Mouse (Mus musculus): Measurements from ENCODE around the gene Fndc3b. TPM values are rescaled to one million over a fixed set of nuclear protein-coding genes. Genes with fewer than 3 reads are reported as not detected.

The Fndc3b gene
- 0.96 and 2.8 TPM in 2 replicates for total RNA-seq (2014; fragmentation: Nextera tagmentation)
- 0.28 and 1.3 TPM in 2 replicates for total RNA-seq (2017)

DNA sequence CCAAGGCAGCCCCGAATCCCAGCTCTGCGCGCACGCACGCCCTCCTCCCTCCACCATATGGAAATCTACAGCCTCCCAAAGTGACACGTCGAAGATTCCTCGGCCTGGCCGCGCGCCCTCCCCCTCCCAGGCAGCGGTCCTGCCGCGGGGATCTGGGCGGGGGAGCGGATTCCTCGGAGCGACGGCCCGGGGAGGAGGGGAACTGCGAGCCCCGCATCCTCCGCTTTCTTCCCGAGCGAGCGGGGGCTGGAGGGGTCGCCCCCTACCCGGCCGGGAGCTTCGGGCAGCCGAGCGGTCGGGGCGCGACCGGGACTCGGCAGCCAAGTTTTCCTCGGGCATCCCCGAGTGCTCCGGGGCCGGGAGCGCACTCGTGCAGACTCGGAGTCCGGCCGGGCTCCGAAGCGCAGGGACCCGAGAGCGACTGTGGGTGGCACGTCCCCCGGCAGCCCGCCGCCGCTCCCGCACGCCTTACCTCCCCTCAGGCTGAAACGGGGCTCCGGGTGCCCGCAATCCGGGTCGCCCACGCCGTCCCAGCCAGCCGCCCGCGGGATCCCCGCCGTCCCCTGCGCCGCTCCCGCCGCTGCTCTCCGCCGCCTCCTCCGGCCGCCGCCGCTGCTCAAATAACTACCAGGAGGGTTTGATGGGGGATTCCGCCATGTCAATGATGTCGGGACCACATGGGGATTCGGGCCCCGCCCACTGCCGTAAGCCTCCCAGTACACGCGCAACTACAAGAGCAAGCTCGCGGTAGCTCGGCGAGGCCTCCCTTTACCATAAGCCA lies at the start of gene Fndc3b:
Gene Fndc3b (minus strand): TSS at position 660 of the 781 bp plus-strand sequence.
- ATAC-seq (replicated peaks; ENCODE audit: low FRiP score, low TSS enrichment, poor library complexity, severe bottlenecking): peak; percentile 99

DNA sequence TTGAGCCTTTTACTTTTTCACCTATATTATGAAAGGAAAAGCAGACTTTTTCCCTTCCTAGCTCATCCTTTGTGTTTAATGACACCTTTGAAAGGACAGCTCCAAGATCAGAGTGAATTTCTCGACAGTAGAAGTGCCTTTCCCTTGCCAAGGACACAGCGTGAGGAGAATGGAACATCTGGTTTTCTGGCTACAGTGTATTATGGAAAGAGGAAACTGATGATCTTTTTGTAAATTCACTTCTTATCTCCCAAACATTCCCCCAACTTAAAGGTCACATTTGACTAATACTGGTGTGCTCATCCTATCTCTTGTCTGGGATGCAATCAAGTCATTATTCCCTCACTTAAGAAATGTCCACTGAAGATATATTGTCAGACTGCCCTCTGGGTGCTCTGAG lies 49.2 kb upstream of the Fndc3b start:
- no peak for ATAC-seq (replicated peaks; ENCODE audit: low FRiP score, low TSS enrichment, poor library complexity, severe bottlenecking)

DNA sequence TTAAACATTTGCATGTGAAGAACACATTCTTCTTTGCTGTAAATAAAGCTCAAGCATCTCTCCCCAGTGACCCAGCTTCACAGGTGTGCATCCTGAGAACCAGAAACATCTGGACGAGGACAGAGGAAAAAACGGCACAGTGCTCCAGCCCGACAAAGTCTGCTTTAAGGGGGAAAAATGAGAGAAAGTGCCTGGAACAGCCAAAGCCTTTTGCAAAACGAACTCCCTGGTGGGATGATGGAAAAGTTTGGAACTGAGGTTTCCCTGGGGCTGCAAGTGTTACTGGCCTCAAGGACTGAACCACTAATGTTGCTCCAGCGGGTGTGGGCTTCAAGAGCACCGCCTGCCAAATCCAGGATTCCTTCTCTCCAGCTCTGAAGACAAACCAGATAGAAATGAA lies 47.9 kb upstream of the Fndc3b start:
- ATAC-seq (replicated peaks; ENCODE audit: low FRiP score, low TSS enrichment, poor library complexity, severe bottlenecking): no peak

DNA sequence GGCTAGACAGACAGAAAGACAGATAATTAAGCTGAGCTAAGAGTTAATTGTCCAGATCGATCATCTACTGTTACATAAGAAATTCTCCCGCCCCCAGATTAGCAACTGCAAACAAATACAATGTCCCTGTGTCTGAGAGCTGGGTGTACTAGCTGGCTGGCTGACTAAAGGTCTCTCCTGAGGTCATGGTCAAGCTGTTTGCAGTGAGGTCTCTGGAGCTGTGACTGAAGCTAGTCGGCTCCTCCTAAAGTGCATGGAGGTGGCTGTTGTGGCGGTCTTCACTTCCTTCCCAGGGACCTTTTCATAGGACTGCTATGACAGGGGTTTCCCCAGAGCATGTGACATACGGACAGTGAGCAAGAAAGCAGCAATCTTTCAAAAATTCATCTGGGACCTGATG lies 40.5 kb upstream of the Fndc3b start:
- no peak for ATAC-seq (replicated peaks; ENCODE audit: low FRiP score, low TSS enrichment, poor library complexity, severe bottlenecking)

DNA sequence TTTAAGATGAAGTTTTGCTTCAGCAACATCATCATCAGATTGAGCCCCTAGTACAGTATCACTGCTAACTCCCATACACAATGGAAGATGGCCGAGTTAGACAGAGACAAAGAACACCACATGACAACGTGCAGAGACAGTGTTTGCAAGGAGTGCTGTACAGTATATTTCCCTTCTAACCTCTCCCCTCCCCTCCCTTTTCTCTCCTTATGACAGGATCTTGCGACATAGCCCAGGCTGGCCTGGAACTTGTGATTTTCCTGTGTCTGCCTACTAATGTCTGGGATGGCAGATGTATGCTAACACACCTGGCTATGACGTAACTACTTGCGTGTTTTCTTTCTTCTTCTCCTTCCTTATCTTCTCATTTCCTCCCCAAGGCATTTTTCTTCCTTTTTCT lies 40.0 kb upstream of the Fndc3b start:
- no peak for ATAC-seq (replicated peaks; ENCODE audit: low FRiP score, low TSS enrichment, poor library complexity, severe bottlenecking)

DNA sequence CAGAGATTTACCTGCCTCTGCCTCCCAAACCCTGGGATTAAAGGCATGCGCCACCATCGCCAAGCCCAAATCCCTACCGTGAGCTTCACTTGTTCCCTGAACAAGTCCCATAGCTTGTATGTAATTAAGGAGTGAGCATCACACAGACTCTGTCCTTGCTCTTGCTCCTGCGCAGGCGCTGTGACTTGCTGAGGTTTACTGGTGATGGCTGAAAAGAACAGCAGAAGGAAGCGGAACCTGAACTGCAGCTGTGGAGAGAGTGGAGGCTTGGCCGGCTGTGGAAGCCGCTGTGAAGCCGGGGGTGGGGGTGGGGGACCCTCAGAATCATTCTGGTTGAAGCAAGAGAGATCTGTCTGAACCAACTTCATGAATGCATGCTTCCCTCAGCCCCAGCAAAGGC lies 34.5 kb upstream of the Fndc3b start:
- ATAC-seq (replicated peaks; ENCODE audit: low FRiP score, low TSS enrichment, poor library complexity, severe bottlenecking): no peak

DNA sequence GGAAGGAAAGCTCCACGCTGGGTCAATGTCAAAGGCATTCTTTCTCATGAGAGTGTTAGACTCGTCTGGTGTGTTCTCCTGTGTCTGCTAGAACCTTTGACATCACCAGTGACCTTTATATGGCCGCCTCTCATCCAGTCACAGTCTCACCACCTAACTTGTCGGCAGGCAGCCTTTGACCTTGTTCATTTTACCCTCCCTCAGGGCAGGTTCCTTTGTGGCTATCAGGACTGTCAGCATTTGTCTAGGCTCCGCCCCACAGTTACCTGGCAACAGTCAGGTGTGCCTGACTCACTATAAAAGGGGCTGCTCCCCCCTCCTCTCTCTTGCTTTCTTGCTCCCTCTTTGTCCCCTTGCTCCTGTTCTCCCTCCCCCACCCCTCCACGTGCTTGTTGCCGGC lies 33.6 kb upstream of the Fndc3b start:
- ATAC-seq (replicated peaks; ENCODE audit: low FRiP score, low TSS enrichment, poor library complexity, severe bottlenecking): no peak

DNA sequence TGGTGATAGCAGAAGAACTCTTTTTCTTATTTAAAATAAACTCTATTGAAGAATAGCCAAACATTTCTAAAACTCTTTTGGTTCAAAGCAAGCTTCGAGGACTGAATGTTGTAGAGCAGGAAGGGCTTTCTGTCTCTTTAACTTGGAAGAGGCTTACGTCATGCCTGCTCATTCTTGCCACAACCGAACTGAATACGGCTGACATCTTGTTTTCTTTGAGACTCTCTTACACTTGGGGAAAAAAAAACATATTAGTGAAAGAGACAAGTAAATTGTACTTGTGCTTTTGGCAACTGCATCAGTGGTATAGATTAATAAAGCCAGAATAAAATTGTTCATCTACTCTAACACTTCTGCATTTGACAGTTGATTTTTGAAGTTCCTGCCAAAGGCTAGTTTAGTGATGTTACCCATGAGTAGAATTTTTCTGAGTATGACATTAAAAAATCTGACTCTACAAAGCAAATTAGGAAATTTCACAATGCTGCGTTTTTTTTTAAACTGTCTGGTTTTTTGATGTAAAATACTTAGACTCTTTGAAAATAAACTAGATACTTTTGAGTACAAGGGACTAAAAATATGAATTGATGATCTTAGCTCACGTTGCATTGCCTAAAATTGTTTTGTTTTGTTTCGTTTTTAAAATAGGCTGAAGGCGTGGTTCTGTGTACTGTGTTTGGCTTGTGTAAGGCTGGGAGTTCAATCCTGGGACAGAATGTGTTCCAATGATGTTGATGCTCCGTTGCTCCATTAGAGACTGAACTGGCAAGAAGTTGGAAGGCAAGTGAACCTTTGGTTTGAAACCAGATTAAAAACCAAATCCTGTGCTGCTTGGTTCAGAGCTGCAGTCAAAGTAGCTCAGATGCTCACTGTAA lies 32.4 kb upstream of the Fndc3b start:
- ATAC-seq (replicated peaks; ENCODE audit: low FRiP score, low TSS enrichment, poor library complexity, severe bottlenecking): no peak

DNA sequence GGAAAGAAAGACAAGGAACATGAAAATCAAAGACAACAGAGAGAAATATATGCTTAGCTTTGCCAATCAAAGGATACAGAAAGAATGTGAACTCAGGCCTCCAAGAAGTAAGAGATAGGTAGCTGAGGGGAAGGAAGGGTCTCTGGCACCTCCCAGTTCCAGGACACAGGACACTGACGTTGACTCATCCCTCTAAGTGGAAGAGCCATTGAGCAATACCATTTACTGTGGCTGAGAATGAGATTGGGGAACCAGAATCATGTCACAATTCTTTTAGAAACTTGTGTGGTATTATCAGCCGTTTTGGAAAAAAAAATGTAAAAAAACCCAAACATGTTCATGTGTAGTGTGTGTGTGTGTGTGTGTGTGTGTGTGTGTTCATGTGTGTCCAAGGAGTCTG lies 31.0 kb upstream of the Fndc3b start:
- ATAC-seq (replicated peaks; ENCODE audit: low FRiP score, low TSS enrichment, poor library complexity, severe bottlenecking): no peak

DNA sequence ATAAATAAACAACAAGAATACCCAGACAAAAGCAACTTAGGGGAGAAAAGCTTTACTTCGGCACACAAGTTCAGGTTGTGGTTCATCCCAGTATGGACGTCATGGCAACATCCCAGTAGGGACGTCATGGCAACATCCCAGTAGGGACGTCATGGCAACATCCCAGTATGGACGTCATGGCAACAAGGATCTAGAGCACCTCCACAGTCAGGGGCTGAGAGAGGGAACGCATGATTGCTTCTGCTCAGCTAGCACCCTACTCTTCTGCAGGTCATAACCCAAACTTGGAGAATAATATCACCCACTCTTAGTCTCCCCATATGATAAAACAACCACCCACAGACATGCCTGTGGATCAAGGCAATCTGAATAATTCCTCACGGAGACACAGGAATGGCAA lies 29.0 kb upstream of the Fndc3b start:
- ATAC-seq (replicated peaks; ENCODE audit: low FRiP score, low TSS enrichment, poor library complexity, severe bottlenecking): no peak

DNA sequence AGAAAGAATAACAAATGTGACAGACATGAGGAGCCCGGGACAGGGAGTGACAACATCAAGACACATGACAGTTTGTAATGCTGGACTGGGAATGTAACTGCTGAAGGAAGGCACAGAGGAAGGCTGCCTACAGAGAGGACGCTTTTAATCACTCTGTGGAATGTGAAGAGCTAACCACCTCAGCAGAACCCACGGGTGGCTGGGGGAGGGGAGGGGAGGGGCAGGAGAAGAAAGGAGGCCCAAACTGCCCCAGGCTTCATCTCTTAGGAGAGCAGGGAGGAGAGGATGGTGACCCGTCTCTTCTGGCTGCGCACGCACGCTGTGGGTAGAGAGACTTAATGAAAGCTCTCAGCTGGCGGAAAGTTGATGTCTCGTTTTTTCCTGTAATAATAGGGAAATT lies 25.1 kb upstream of the Fndc3b start:
- no peak for ATAC-seq (replicated peaks; ENCODE audit: low FRiP score, low TSS enrichment, poor library complexity, severe bottlenecking)

DNA sequence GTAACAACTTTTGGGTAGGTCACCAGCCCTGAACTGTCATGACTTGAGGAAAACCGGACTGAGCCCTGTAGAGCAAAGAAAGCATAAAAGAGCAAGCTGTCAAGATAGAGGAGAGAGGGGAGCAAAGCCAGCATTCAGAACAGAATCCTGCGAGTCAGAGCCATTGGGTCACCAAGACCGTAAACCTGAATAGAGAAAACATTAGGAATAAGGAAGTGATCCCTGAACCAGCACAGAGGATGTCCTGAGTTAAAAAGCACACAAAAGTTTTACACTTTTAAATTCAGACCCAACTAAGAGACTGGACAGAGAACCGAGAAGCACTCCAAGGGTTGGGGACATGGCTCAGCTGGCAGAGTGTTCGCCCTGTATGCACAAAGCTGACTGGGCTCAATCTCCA lies 24.0 kb upstream of the Fndc3b start:
- ATAC-seq (replicated peaks; ENCODE audit: low FRiP score, low TSS enrichment, poor library complexity, severe bottlenecking): no peak

DNA sequence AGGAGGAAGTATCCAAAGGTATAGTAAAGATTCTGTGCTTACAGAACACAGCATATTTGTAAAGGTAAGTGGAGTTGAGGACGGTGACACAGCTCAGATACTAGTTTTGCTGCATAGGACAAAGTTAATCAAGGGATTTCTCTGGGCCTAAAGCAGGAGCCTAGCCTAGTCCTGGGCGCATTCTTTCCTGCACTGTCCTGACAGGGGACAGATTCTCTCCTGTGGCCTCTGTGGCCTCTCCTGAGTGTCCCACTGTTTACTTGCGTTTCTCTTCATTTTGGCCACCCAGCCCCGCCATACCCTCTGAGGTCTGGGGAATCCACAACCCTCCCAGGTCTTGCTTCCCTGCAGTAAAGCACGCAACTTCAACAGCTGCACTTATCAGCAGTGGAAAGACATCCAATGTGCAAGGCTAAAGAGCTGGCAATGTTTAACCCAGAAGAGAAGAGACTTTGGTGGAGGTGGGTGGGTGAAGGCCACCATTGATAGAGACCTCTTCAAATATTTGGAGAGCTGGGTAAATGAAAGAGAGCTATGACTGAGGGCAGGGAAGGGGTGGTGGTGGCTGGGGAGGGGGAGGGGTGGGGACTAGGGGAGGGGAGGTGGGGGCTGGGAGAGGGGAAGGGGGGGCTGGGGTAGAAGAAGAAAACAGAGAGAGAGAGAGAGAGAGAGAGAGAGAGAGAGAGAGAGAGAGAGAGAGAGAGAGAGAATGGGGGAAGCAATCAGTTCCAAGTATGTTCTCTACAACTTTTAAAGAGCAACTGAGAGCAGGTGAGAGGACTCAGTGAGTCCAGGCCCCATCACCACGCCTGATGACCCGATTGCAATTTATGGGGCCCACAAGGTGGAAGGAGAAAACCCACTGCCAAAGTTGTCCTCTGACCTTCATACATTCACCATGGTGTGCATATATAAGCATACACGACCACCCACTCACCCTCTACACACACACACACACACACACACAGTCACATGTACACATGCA lies 18.0 kb upstream of the Fndc3b start:
- no peak for ATAC-seq (replicated peaks; ENCODE audit: low FRiP score, low TSS enrichment, poor library complexity, severe bottlenecking)

DNA sequence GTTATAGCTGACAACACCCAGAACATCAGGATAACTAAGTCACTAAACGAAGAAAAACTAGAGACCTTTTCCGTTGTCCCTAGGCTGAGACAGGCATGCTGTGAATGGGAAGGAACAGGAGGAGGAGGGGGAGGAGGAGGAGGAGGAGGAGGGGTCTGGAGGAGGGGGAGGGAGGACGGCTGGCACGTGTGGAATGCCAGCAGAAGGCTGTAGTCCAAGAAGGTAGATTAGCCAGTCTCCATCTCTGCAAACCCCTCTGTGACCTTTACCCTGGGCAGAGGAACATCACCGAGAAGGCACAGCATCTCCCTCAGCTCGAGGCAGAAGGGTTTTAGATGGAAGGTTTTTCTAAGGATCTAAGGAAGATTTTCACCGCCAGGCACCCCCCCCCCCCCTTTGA lies 17.1 kb upstream of the Fndc3b start:
- no peak for ATAC-seq (replicated peaks; ENCODE audit: low FRiP score, low TSS enrichment, poor library complexity, severe bottlenecking)

DNA sequence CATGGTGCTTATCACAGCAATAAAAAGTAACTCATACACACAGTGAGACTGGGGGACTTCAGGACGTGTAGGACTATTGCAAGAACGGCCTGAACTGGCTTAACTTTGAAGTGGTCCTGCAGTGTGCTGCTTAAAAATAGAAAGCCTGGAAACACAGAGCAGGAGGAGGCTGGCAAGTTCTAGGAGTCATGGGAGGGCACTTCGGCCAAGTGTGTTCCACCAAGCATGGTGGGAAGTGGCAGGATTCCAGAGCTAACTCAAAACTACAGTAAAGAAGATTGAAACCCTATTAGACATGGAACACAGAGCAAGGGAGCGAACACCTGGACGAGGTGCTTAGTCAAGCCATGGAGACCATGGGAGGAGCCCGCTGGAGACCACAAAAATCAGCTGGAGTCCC lies 14.6 kb upstream of the Fndc3b start:
- ATAC-seq (replicated peaks; ENCODE audit: low FRiP score, low TSS enrichment, poor library complexity, severe bottlenecking): no peak

DNA sequence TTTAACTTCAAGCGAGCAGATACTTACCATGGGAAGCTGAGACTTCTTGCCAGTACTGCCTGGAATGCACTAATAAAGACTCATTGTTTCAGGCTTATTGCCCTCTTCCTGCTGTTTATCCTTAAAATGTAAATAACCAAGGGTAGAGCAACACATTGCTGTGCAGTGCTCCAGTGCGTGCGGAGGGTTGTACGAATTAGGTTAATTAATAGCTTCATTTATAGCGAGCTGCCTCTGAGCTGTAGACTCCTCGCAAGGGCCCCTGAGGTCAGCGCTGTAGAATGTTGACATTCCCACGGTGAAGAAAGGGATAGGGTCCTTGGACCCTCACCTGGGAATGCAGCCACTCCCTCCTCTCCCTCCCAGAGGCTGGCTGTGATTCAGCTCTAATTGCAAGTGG lies 13.1 kb upstream of the Fndc3b start:
- no peak for ATAC-seq (replicated peaks; ENCODE audit: low FRiP score, low TSS enrichment, poor library complexity, severe bottlenecking)

DNA sequence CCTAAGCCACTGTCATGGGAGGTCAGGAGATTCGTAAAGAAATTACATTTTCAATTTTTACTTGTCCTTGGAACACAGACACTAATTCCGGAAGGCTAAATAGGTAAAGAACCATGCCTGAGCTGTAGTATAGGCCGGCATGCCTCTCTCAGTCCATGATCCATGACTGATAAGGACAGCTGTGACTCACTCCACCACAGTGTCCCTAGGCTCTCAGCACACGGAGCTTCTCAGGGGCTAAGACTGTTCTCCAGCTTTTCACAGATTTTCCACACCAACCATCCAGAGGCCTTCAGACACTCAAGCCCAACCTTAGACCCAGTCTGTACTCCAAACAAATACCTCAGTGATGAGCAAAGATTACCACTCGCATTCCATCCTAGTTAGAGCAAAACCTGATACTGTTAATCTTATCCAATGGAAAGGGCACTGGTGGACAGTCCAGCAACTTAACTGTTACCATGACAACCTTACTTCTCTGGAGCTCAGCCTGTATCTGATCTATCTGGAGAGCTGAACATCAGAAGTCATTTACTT lies 7.8 kb upstream of the Fndc3b start:
- no peak for ATAC-seq (replicated peaks; ENCODE audit: low FRiP score, low TSS enrichment, poor library complexity, severe bottlenecking)

DNA sequence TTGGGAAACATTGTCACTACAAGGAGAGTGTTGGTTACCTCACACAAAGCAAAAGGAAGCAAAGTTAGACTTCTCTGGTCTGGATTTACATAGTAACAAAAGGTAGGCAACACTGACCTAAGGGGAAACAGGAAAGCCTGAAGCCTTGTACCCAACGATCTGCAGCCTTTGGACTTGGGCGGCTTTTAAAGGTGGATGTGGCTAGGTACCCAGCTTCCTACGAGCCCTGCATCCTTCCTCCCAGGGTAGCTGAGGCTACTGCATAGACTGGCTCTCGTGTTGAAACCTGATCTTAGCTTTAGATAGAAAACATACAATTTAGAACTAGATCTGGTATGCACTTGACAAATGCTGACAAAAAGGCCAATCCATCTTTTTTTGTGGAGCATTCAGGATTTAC lies 2.9 kb upstream of the Fndc3b start:
- ATAC-seq (replicated peaks; ENCODE audit: low FRiP score, low TSS enrichment, poor library complexity, severe bottlenecking): no peak

DNA sequence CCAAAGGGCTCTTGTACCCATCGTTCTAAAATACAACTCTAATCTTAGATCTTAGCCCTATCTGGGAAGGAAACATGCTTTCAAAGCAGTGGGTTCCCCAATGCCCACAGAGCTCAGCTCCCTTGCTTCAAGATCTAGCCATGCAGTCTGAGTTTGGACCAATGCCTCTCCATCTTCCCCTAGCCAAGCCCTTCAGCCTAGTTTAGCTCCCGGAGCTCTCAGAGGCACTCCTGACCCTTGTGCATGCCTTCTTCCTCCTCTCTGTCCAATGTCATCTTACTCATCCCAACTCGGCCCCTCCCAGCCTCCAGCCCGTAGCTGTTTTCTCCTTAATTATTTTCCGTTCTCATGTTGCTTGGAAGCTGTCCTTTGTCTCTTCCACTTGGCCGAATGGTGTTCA lies 1.3 kb upstream of the Fndc3b start:
- ATAC-seq (replicated peaks; ENCODE audit: low FRiP score, low TSS enrichment, poor library complexity, severe bottlenecking): no peak

Data from megakaryocyte-erythroid progenitor cell, adult 5-6 weeks (primary cell).